Mouse (Mus musculus) liver, embryonic 12.5 days (tissue): Measurements from ENCODE around the gene Ebi3. TPM values are rescaled to one million over a fixed set of nuclear protein-coding genes. Genes with fewer than 3 reads are reported as not detected.

Experiments used
- ATAC-seq: fragments of 200-750 bp; cut with Nextera tagmentation; 2 replicates; pipeline ENCODE4 v1.8.0; 2017; ENCODE audit warnings: moderate number of reproducible peaks, mild to moderate bottlenecking, moderate library complexity
- H3K27ac ChIP-seq: fragments of 300-500 bp; sonication (generic); 2 replicates; pipeline ENCODE4 v1.5.1; 2016; ENCODE audit warnings: mild to moderate bottlenecking
- H3K27me3 ChIP-seq: fragments of 300-500 bp; sonication (generic); replicated peaks from 2 replicates; pipeline ENCODE4 v1.6.1; 2016; ENCODE audit warnings: mild to moderate bottlenecking, moderate library complexity
- H3K36me3 ChIP-seq: fragments of 300-500 bp; sonication (generic); 2 replicates; pipeline ENCODE4 v1.6.1; 2016; ENCODE audit warnings: mild to moderate bottlenecking, moderate library complexity
- H3K4me1 ChIP-seq: fragments of 300-500 bp; sonication (generic); 2 replicates; pipeline ENCODE4 v1.6.1; 2016
- H3K4me2 ChIP-seq: fragments of 300-500 bp; sonication (generic); 2 replicates; pipeline ENCODE4 v1.6.1; 2016; ENCODE audit warnings: mild to moderate bottlenecking, moderate library complexity
- H3K4me3 ChIP-seq: fragments of 300-500 bp; sonication (generic); 2 replicates; pipeline ENCODE4 v1.5.1; 2016; ENCODE audit warnings: mild to moderate bottlenecking, moderate library complexity
- H3K9ac ChIP-seq: fragments of 300-500 bp; sonication (generic); 2 replicates; pipeline ENCODE4 v1.6.1; 2016; ENCODE audit warnings: mild to moderate bottlenecking, moderate library complexity
- H3K9me3 ChIP-seq: fragments of 300-500 bp; sonication (generic); replicated peaks from 2 replicates; pipeline ENCODE4 v1.6.1; 2016; ENCODE audit warnings: mild to moderate bottlenecking, moderate library complexity
- WGBS: fragments of 180-500 bp; shearing (Covaris S2); methylation state at CpG from one replicate; pipeline ENCODE4 v1.1.7; 2016; ENCODE audit not compliant: insufficient replicate concordance; 5-methylcytosine and 5-hydroxymethylcytosine counted together
- polyA plus RNA-seq: library from polyadenylated mRNA; unstranded; fragments of >200 nt; fragmentation: Nextera tagmentation; extraction: Ambion mirVana; gene quantifications from 2 replicates; pipeline ENCODE4 v1.2.1, GENCODE M21; 2016

Ebi3 gene
- polyA plus RNA-seq, 1 experiment from 2014 or later: 5.4 TPM

DNA sequence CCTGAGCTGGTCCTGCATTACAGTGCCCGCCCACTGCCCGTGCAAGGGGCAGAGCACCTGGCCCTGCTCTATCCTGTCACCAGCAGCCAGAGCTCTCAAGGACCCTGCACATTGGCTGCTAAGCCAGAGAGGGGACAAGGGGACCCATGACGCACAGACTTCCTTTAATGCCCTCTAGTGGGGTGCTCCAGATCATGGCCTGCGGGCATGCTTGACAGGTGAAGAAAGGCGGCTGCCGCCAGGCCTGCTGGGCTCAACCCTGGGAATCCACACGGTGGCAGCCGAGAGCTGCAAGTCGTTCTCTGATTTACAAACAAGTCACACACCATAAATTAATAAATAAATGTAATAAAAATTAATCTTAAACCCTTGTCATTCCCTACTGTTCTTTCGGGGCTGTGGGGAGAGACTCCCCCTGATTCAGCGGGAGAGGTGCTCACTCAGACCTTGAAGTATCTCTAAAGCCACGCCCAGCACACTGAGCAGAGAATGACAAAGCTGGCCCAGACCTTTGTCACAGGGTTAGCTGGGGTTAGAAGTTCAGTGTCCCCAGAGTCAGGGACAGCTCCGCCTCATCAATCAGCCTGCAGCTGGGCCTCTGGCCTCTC lies 23.9 kb downstream of the Ebi3 start:
- Histone ChIP-seq H3K27ac (no peak overlapping the region), H3K9me3 (no peaks in the 10 kb centered on the region), H3K4me2 (no peak overlapping the region), H3K36me3 (no peaks in the 10 kb centered on the region), H3K27me3 (peaks cover 59% of the 10 kb centered on the region), H3K4me1 (peaks cover 15% of the 10 kb centered on the region), H3K9ac (no peak overlapping the region; the same call in 1 of the 2 replicates), H3K4me3 (no peak overlapping the region)
- ATAC-seq: peak; percentile 58
- WGBS: 20% methylated on average over 13 of the region's 13 CpGs

DNA sequence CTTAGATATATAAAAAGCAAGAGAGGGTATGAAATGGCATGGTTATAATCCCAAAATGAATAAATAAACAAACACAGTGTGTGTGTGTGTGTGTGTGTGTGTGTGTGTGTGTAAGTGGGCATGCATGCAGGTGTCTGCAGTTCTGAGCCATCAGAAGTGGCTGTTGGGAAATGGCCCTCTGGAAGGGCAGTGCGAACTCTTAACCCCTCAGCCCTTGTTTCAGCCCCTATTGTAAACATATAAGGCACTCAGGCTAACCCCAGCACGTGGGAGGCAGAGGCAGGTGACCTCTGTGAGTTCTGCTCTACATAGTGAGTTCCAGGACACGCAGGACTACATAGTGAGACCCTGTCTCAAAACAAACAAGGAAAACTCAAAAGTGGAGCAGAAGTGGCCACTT lies 24.9 kb downstream of the Ebi3 start:
- peaks cover 14% of the 10 kb centered on the region; the same call in 1 of the 2 replicates for H3K4me1 ChIP-seq
- H3K4me3 ChIP-seq: no peak overlapping the region
- no peak overlapping the region for H3K4me2 ChIP-seq
- H3K27me3 ChIP-seq: peaks cover 49% of the 10 kb centered on the region
- ATAC-seq: peak; percentile 49
- no peak overlapping the region for H3K9ac ChIP-seq
- H3K9me3 ChIP-seq: no peaks in the 10 kb centered on the region
- no peaks in the 10 kb centered on the region for H3K36me3 ChIP-seq
- 37% methylated on average over 3 of the region's 3 CpGs for WGBS
- H3K27ac ChIP-seq: no peak overlapping the region

- ATAC-seq: no peak
- peak within 1 kb of the TSS; percentile 21; the same call in 1 of the 2 replicates for H3K4me3 ChIP-seq
- no peaks in the 10 kb centered on the region for H3K9me3 ChIP-seq
- H3K36me3 ChIP-seq: no peaks in the 10 kb centered on the region
- H3K4me2 ChIP-seq: peak within 1 kb of the TSS; percentile 44
- H3K9ac ChIP-seq: no peak within 1 kb of the TSS
- peaks cover 43% of the 10 kb centered on the region for H3K27me3 ChIP-seq
- WGBS: 8% methylated on average over 35 of the region's 35 CpGs
- no peak within 1 kb of the TSS for H3K27ac ChIP-seq
- H3K4me1 ChIP-seq: no peaks in the 10 kb centered on the region
Observed at GRCm38 (mm10) chr17:55986030-55986961, 33.9 kb downstream of the Ebi3 start, which contains the start of gene Fsd1. TSS of gene Fsd1 (plus strand) at chr17:55986509.

DNA sequence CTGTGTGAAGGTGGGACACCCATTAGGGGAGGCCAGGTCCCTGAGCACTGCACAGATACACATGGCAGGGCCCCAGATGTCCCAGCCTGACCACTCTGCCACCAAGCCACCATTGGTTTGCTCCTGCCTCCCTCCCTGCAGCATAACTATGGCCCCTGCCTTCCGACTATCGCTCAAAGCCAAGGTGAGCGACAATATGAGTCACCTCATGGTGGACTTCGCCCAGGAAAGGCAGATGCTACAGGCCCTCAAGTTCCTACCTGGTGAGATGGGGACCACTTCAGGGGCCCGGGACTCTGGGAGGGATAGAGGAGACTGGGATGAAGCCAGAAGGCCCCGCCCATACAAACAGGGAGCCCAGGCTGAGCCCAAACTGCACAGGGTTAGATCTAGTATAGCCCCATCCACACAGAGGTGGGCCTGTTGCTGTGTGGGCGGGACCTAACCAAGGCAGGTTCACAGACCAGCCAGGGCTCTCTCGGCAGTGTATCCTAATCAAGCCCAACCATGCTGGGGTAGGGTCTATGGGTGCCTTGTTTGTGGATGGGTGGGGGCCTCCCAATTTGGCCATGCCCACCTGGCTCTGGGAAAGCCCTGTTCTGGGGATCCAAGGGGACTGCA lies 37.9 kb downstream of the Ebi3 start:
- no peaks in the 10 kb centered on the region for H3K36me3 ChIP-seq
- peaks cover 36% of the 10 kb centered on the region for H3K27me3 ChIP-seq
- no peak overlapping the region for H3K27ac ChIP-seq
- WGBS: 59% methylated on average over 8 of the region's 8 CpGs
- no peak overlapping the region for H3K9ac ChIP-seq
- no peaks in the 10 kb centered on the region for H3K9me3 ChIP-seq
- peak; percentile 55 for ATAC-seq
- no peak overlapping the region for H3K4me3 ChIP-seq
- H3K4me1 ChIP-seq: no peaks in the 10 kb centered on the region
- no peak overlapping the region for H3K4me2 ChIP-seq

- H3K9ac ChIP-seq: no peak overlapping the region
- no peak overlapping the region for H3K27ac ChIP-seq
- no peak overlapping the region for H3K4me3 ChIP-seq
- H3K4me2 ChIP-seq: no peak overlapping the region
- no peaks in the 10 kb centered on the region for H3K36me3 ChIP-seq
- H3K4me1 ChIP-seq: peaks cover 10% of the 10 kb centered on the region
- ATAC-seq: no peak
- peaks cover 16% of the 10 kb centered on the region for H3K27me3 ChIP-seq
- WGBS: 69% methylated on average over 15 of the region's 15 CpGs
- no peaks in the 10 kb centered on the region for H3K9me3 ChIP-seq
Observed at GRCm38 (mm10) chr17:55996007-55996406, 43.6 kb downstream of the Ebi3 start.

DNA sequence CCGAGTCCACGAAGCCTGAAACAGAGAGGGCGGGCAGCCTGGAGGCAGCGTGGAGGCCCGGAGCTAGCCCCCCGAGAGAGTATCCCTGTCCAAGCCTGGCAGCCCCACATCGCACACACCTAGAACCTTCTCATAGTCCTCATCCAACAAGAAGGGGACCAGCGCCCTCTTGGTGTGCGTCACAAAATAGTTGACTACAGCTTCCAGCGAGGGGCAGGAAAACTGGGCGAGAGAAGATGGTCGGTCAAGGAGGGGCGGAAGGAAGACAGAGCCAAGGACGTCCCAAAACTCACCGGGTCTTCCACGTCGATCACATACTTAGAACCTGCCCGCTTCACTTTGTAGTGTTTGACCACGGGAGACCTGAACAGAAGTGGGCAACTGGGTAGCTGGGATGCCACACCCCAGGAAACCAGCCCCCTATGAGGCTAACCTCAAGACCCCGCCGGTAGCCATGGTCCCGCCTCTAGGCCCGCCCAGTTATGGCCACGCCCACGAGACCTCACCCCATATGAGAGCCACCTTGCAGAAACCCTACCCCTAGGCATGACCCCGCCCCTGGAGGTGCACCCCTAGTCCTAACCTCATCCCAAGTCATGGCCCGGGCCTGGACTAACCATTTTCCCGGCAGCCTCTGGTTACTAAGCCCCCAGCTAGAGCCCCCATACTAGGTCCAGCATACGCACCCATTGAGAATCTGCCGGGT lies 47.5 kb downstream of the Ebi3 start:
- ATAC-seq: 0 out of 2 replicates have a peak, but pooled peaks have one; percentile 27
- H3K9me3 ChIP-seq: 0 out of 2 replicates have a peak, but pooled peaks cover 4% of the 10 kb centered on the region
- peaks cover 10% of the 10 kb centered on the region for H3K4me1 ChIP-seq
- H3K4me3 ChIP-seq: peak overlapping the region; percentile 7; the same call in 1 of the 2 replicates
- no peak overlapping the region for H3K27ac ChIP-seq
- peak overlapping the region; percentile 47 for H3K4me2 ChIP-seq
- no peak overlapping the region for H3K9ac ChIP-seq
- H3K36me3 ChIP-seq: no peaks in the 10 kb centered on the region
- 8% methylated on average over 30 of the region's 30 CpGs for WGBS
- H3K27me3 ChIP-seq: peaks cover 48% of the 10 kb centered on the region

- Histone ChIP-seq H3K27me3 (peaks cover 54% of the 10 kb centered on the region), H3K9ac (no peak overlapping the region), H3K9me3 (0 out of 2 replicates have a peak, but pooled peaks cover 4% of the 10 kb centered on the region), H3K36me3 (no peaks in the 10 kb centered on the region), H3K4me2 (no peak overlapping the region), H3K27ac (no peak overlapping the region), H3K4me3 (no peak overlapping the region), H3K4me1 (peaks cover 29% of the 10 kb centered on the region)
- ATAC-seq: no peak
- whole genome bisulfite sequencing: 61% methylated on average over 3 of the region's 3 CpGs
Observed at GRCm38 (mm10) chr17:56003000-56003399, 50.6 kb downstream of the Ebi3 start.

- ATAC-seq: no peak
- H3K4me2 ChIP-seq: peak within 1 kb of the TSS; percentile 15; the same call in 1 of the 2 replicates
- H3K27me3 ChIP-seq: peaks cover 49% of the 10 kb centered on the region
- H3K9ac ChIP-seq: no peak within 1 kb of the TSS
- H3K27ac ChIP-seq: no peak within 1 kb of the TSS
- 0 out of 2 replicates have a peak, but pooled peaks cover 4% of the 10 kb centered on the region for H3K9me3 ChIP-seq
- WGBS: 23% methylated on average over 13 of the region's 13 CpGs
- no peak within 1 kb of the TSS for H3K4me3 ChIP-seq
- H3K36me3 ChIP-seq: no peaks in the 10 kb centered on the region
- peaks cover 41% of the 10 kb centered on the region for H3K4me1 ChIP-seq
Observed at GRCm38 (mm10) chr17:56005415-56006061, 53.1 kb downstream of the Ebi3 start, which contains the start of the genes Stap2 and Mpnd. TSS of gene Stap2 (minus strand) at chr17:56005584. TSS of gene Mpnd (plus strand) at chr17:56005711.

Other genes with a start within 250 kb of the Ebi3 start
- 6.0 and 7.2 TPM in 2 replicates for gene Pot1b, start 240.0 kb upstream of the Ebi3 start, polyA plus RNA-seq
- 0.75 and 1.1 TPM in 2 replicates for gene Adgre4, start 202.7 kb upstream of the Ebi3 start, polyA plus RNA-seq
- gene Zfp119a, start 73.7 kb upstream of the Ebi3 start, polyA plus RNA-seq: 3.0 and 3.3 TPM in 2 replicates
- gene Zfp959, start 60.5 kb upstream of the Ebi3 start, polyA plus RNA-seq: 8.3 and 9.8 TPM in 2 replicates
- 1.8 and 2.5 TPM in 2 replicates for gene Zfp119b, start 3.1 kb upstream of the Ebi3 start, polyA plus RNA-seq
- 14.6 and 15.6 TPM in 2 replicates for gene Yju2, start 6.5 kb downstream of the Ebi3 start, polyA plus RNA-seq
- gene Shd, start 17.8 kb downstream of the Ebi3 start, polyA plus RNA-seq: 0.81 and 0.95 TPM in 2 replicates
- 1.7 and 2.3 TPM in 2 replicates for gene Fsd1, start 33.9 kb downstream of the Ebi3 start, polyA plus RNA-seq
- 1.8 and 2.1 TPM in 2 replicates for gene Stap2, start 52.9 kb downstream of the Ebi3 start, polyA plus RNA-seq
- gene Mpnd, start 53.1 kb downstream of the Ebi3 start, polyA plus RNA-seq: 27.4 and 29.1 TPM in 2 replicates
- gene Sh3gl1, start 84.0 kb downstream of the Ebi3 start, polyA plus RNA-seq: 66.4 and 67.9 TPM in 2 replicates
- gene Chaf1a, start 87.8 kb downstream of the Ebi3 start, polyA plus RNA-seq: 34.3 and 37.6 TPM in 2 replicates
- gene Ubxn6, start 122.4 kb downstream of the Ebi3 start, polyA plus RNA-seq: 15.8 and 17.9 TPM in 2 replicates
- gene Hdgfl2, start 127.0 kb downstream of the Ebi3 start, polyA plus RNA-seq: 86.7 and 89.4 TPM in 2 replicates
- 0.05 and 0.06 TPM in 2 replicates for gene Plin4, start 157.2 kb downstream of the Ebi3 start, polyA plus RNA-seq
- 0.25 and 0.38 TPM in 2 replicates for gene Plin5, start 165.0 kb downstream of the Ebi3 start, polyA plus RNA-seq
- 0.27 and 0.48 TPM in 2 replicates for gene Lrg1, start 169.4 kb downstream of the Ebi3 start, polyA plus RNA-seq
- gene Sema6b, start 187.7 kb downstream of the Ebi3 start, polyA plus RNA-seq: 1.5 and 1.7 TPM in 2 replicates
- 3.7 TPM in 2 replicates for gene Tnfaip8l1, start 209.8 kb downstream of the Ebi3 start, polyA plus RNA-seq
- gene Mydgf, start 231.3 kb downstream of the Ebi3 start, polyA plus RNA-seq: 66.2 and 71.0 TPM in 2 replicates